Mouse (Mus musculus) forebrain, embryonic 11.5 days (tissue): ENCODE data around the gene Ankrd44. TPM values are rescaled to one million over a fixed set of nuclear protein-coding genes. Genes with fewer than 3 reads are reported as not detected.

Experiments used
- ATAC-seq: fragments of 200-750 bp; cut with Nextera tagmentation; replicated peaks from 2 replicates; pipeline ENCODE4 v1.8.0; 2017; ENCODE audit warnings: moderate TSS enrichment; ENCODE audit not compliant: low FRiP score
- DNase-seq: peaks from one replicate; pipeline ENCODE4 v3.0.0-alpha.2; 2017; ENCODE audit warnings: low spot score
- H3K27ac ChIP-seq: fragments of 300-500 bp; sonication (generic); 2 replicates; pipeline ENCODE4 v1.5.1; 2014; ENCODE audit warnings: low read depth, low read length
- H3K27me3 ChIP-seq: fragments of 300-500 bp; sonication (generic); 2 replicates; pipeline ENCODE4 v1.6.1; 2014; ENCODE audit warnings: mild to moderate bottlenecking, low read length, mixed read lengths; ENCODE audit not compliant: control insufficient read depth, insufficient read depth
- H3K36me3 ChIP-seq: fragments of 300-500 bp; sonication (generic); 2 replicates; pipeline ENCODE4 v1.6.1; 2014; ENCODE audit warnings: mild to moderate bottlenecking, low read length, moderate library complexity, mixed read lengths; ENCODE audit not compliant: control insufficient read depth, insufficient read depth
- H3K4me1 ChIP-seq: fragments of 300-500 bp; sonication (generic); replicated peaks from 2 replicates; pipeline ENCODE4 v1.6.1; 2014; ENCODE audit warnings: low read length, mixed read lengths; ENCODE audit not compliant: control insufficient read depth, insufficient read depth
- H3K4me2 ChIP-seq: fragments of 300-500 bp; sonication (generic); 2 replicates; pipeline ENCODE4 v1.6.1; 2014; ENCODE audit warnings: low read depth, mild to moderate bottlenecking, low read length, moderate library complexity, mixed read lengths; ENCODE audit not compliant: severe bottlenecking
- H3K4me3 ChIP-seq: fragments of 300-500 bp; sonication (generic); 2 replicates; pipeline ENCODE4 v1.5.1; 2014; ENCODE audit warnings: low read depth, low read length
- H3K9ac ChIP-seq: fragments of 300-500 bp; sonication (generic); 2 replicates; pipeline ENCODE4 v1.6.1; 2014; ENCODE audit warnings: low read length
- H3K9me3 ChIP-seq: fragments of 300-500 bp; sonication (generic); 2 replicates; pipeline ENCODE4 v1.6.1; 2016; ENCODE audit warnings: low read length, mixed read lengths; ENCODE audit not compliant: control insufficient read depth
- WGBS: fragments of 180-500 bp; shearing (Covaris S2); extraction: QIAGEN DNeasy Blood & Tissue Kit; methylation state at CpG from one replicate; pipeline ENCODE4 v1.1.7; 2014; 5-methylcytosine and 5-hydroxymethylcytosine counted together
- polyA plus RNA-seq: library from polyadenylated mRNA; unstranded; fragments of >200 nt; fragmentation: Nextera tagmentation; extraction: Ambion mirVana; gene quantifications from 2 replicates; pipeline ENCODE4 v1.2.1, GENCODE M21; 2014

The Ankrd44 gene
- polyA plus RNA-seq, 1 experiment from 2014 or later: 19.3 TPM

- Histone ChIP-seq H3K9me3 (no peaks in the 10 kb centered on the region), H3K4me2 (no peak overlapping the region), H3K27ac (no peak overlapping the region), H3K4me3 (no peak overlapping the region), H3K27me3 (no peaks in the 10 kb centered on the region), H3K9ac (no peak overlapping the region), H3K4me1 (no peaks in the 10 kb centered on the region), H3K36me3 (no peaks in the 10 kb centered on the region)
- DNase-seq (no peak), ATAC-seq (no peak)
- WGBS: 75% methylated on average over 5 of the region's 5 CpGs
These were observed 37.7 kb downstream of the Ankrd44 start for GRCm38 (mm10) chr1:54888449-54888848.

GRCm38 (mm10) chr1:54887873-54888272, 38.3 kb downstream of the Ankrd44 start:
- Histone ChIP-seq H3K27ac (no peak overlapping the region), H3K4me3 (no peak overlapping the region), H3K9ac (no peak overlapping the region), H3K4me2 (no peak overlapping the region), H3K27me3 (no peaks in the 10 kb centered on the region), H3K36me3 (no peaks in the 10 kb centered on the region), H3K4me1 (no peaks in the 10 kb centered on the region), H3K9me3 (no peaks in the 10 kb centered on the region)
- DNase-seq (no peak), ATAC-seq (no peak)
- 90% methylated on average over 3 of the region's 3 CpGs for WGBS

GRCm38 (mm10) chr1:54882856-54883467, 43.2 kb downstream of the Ankrd44 start:
- H3K9me3 ChIP-seq: no peaks in the 10 kb centered on the region
- H3K4me2 ChIP-seq: no peak overlapping the region
- DNase-seq (no peak), ATAC-seq (no peak)
- no peak overlapping the region for H3K9ac ChIP-seq
- WGBS: 78% methylated on average over 2 of the region's 2 CpGs
- no peaks in the 10 kb centered on the region; the same call in 1 of the 2 replicates for H3K4me1 ChIP-seq
- H3K36me3 ChIP-seq: no peaks in the 10 kb centered on the region
- H3K27me3 ChIP-seq: no peaks in the 10 kb centered on the region
- no peak overlapping the region for H3K27ac ChIP-seq
- H3K4me3 ChIP-seq: no peak overlapping the region

- ATAC-seq (no peak), DNase-seq (no peak)
- H3K27ac ChIP-seq: no peak overlapping the region
- no peaks in the 10 kb centered on the region; the same call in 1 of the 2 replicates for H3K4me1 ChIP-seq
- 84% methylated on average over 3 of the region's 3 CpGs for WGBS
- H3K4me2 ChIP-seq: no peak overlapping the region
- H3K9ac ChIP-seq: no peak overlapping the region
- no peak overlapping the region for H3K4me3 ChIP-seq
- H3K27me3 ChIP-seq: no peaks in the 10 kb centered on the region
- H3K9me3 ChIP-seq: no peaks in the 10 kb centered on the region
- no peaks in the 10 kb centered on the region for H3K36me3 ChIP-seq
These were observed 44.7 kb downstream of the Ankrd44 start for GRCm38 (mm10) chr1:54881523-54881922.

GRCm38 (mm10) chr1:54877423-54878073, 48.6 kb downstream of the Ankrd44 start:
- Histone ChIP-seq H3K9me3 (no peaks in the 10 kb centered on the region), H3K27me3 (no peaks in the 10 kb centered on the region), H3K4me2 (no peak overlapping the region; the same call in 1 of the 2 replicates), H3K9ac (no peak overlapping the region), H3K4me3 (no peak overlapping the region), H3K36me3 (no peaks in the 10 kb centered on the region), H3K4me1 (no peaks in the 10 kb centered on the region; the same call in 1 of the 2 replicates), H3K27ac (peak overlapping the region; percentile 62)
- DNase-seq: peak; percentile 69
- peak; percentile 87 for ATAC-seq
- WGBS: 32% methylated on average over 10 of the region's 10 CpGs

GRCm38 (mm10) chr1:54877014-54877413, 49.2 kb downstream of the Ankrd44 start:
- DNase-seq: peak; percentile 43
- Histone ChIP-seq H3K4me2 (no peak overlapping the region), H3K4me1 (no peaks in the 10 kb centered on the region; the same call in 1 of the 2 replicates), H3K27me3 (no peaks in the 10 kb centered on the region), H3K9ac (no peak overlapping the region), H3K4me3 (no peak overlapping the region), H3K9me3 (no peaks in the 10 kb centered on the region), H3K36me3 (no peaks in the 10 kb centered on the region), H3K27ac (0 out of 2 replicates have a peak overlapping the region, but pooled peaks have one; percentile 18)
- 70% methylated on average over 5 of the region's 5 CpGs for WGBS
- ATAC-seq: 0 out of 2 replicates have a peak, but pooled peaks have one; percentile 42

- no peak overlapping the region for H3K4me2 ChIP-seq
These were observed 52.1 kb downstream of the Ankrd44 start for GRCm38 (mm10) chr1:54874094-54874493.

GRCm38 (mm10) chr1:54872857-54873616, 53.1 kb downstream of the Ankrd44 start:
- Histone ChIP-seq H3K4me2 (no peak overlapping the region), H3K36me3 (no peaks in the 10 kb centered on the region), H3K27ac (no peak overlapping the region), H3K9ac (no peak overlapping the region), H3K4me3 (no peak overlapping the region), H3K4me1 (peaks cover 3% of the 10 kb centered on the region; the same call in 1 of the 2 replicates), H3K27me3 (no peaks in the 10 kb centered on the region), H3K9me3 (no peaks in the 10 kb centered on the region)
- DNase-seq: no peak
- 71% methylated on average over 9 of the region's 9 CpGs for WGBS
- no peak for ATAC-seq

More at GRCm38 (mm10) chr1:54874094-54874493, 52.1 kb downstream of the Ankrd44 start:
- no peaks in the 10 kb centered on the region for H3K36me3 ChIP-seq
- DNase-seq (no peak), ATAC-seq (no peak)
- 85% methylated on average over 6 of the region's 6 CpGs for WGBS
- H3K4me3 ChIP-seq: no peak overlapping the region
- H3K27ac ChIP-seq: no peak overlapping the region
- no peaks in the 10 kb centered on the region for H3K27me3 ChIP-seq
- no peaks in the 10 kb centered on the region for H3K9me3 ChIP-seq
- H3K4me1 ChIP-seq: no peaks in the 10 kb centered on the region; the same call in 1 of the 2 replicates
- no peak overlapping the region for H3K9ac ChIP-seq
